Mouse (Mus musculus): ENCODE data around the gene Zfp462. TPM values are rescaled to one million over a fixed set of nuclear protein-coding genes. Genes with fewer than 3 reads are reported as not detected.
"Not testable (repeated sequence)": the region's sequence is repeated elsewhere in the genome, so short reads cannot be mapped to it uniquely, and the experiment has no call there.

The Zfp462 gene
- total RNA-seq, 1 experiment from 2014 or later, result 48.8 TPM

DNA sequence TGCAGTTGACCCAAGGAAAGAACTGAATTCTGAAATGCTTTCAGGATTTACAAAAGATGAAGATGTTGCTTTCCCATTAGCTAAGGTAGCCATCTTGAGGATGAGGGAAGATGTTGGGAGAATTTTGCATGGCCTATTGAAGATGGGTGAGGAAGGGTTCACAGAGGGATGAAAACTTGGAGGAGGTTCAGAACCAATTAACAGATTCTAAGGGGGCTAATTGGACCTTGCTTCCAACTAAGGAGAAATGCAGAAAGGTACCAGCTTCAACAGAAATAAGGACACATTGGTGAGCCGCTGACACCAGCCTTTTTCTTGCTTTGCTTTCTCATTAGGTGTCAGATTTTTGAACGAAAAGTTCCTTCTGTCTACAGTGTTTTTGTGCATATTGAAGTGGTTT, 6.0 kb downstream of the Zfp462 start:
- no peak for DNase-seq

DNA sequence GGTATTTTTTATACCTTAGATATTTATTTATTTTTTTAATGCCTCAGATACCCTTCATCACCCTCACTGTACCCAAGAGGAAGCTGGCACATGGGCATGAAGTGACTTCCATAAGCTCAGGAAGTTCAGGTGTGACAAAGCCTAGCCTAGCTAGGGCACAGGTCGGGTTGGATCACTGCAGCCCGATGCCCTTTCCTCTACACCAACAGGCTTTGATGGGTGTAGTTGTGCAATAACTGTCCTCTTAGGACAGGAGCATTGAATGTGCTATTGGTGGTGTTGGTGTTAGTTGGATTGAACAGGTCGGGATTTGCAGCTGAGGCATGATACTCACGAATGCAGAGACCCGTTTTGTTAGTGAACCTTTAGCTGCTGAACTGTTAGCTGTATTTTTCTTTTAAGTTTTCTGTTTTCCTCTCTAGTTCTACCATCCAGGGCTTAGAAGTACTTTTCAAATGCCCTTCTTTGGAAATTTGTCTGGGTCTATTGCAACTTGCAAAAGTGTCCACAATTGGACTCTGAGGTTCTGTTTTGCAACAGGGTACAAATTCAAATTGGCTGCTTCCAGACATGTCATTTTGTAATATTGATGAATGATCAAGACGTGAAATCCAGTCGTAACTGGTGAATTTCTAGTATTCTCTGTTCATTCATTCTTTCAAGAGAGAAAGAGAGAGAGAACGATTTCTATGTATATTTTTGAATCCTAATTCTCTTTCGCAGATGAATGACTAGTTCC, 9.0 kb downstream of the Zfp462 start:
- DNase-seq, result no peak

DNA sequence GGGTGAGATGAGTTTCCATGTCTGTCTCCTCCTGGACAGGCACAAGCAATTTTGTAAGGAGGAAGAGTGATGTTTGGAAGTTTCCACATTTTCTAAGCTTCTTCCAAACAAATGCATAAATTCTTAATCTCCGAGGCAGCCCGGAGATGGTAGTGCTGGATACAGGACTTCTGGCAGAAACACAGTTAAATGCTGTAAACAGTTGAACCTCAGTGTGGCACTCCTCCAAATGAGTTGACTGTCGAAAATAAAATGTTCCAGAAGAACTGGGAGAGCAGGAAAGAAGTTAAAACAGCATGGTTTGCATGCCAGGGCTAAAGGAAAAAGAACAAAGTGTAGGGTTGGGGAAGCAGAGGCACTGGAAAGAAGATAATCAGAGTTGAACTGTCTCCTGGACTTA, 9.6 kb downstream of the Zfp462 start:
- DNase-seq, result peak; percentile 36

DNA sequence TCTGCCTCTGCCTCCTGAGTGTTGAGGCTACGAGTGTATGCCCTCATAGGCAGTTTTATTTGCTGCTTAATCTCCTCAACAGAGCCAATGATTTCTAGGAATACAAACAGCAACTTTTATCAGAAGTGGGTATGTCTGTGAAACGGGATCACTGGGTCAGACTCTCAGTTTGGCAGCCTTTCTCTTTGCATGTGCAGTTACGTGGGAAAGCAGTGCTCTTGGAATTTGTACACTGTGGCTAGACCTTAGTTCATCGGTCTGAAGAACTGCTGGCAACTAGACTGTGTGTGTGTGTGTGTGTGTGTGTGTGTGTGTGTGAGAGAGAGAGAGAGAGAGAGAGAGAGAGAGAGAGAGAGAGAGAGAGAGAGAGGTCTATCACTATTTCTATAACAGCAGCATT, 15.9 kb downstream of the Zfp462 start:
- peak; percentile 1 for DNase-seq

DNA sequence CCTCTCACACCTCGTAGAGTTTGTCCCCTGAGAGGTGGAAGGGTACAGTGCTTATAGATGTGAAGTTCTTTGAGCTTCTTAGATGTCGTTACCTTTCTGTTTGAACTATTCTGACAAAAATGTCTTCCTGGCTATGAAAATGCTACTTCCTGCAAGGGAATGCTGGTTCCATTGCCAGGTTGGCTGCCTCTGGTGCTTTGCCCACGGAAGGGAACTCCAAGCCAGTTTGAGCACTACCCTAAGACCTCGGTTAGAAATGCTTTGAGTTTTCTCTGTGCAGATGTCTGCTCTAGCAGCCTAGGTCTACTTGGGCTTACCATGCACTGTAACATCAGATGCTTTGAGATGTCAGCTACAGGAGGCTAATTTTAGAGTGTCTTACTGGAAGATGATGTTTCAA, 17.3 kb downstream of the Zfp462 start:
- peak; percentile 1 for DNase-seq

DNA sequence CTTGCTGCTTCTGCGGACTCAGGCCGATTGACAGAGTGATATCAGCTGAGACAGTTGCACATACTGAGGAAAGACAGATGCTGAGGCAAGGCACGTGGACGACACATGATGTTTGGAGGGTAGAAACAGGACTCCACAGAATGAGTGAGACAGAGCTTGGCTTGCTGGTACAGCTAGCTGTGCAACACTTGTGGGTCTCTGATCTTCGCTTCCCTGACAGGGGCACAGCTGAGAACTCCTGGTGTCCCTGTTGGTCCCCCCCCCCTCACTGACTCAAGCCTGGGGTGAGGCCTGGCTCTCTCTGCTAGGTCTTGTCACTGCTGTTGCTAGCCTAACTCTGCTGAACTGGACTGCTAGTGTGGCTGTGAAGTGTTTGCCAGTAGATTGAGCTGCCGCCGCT, 18.7 kb downstream of the Zfp462 start:
- peak; percentile 5 for DNase-seq

DNA sequence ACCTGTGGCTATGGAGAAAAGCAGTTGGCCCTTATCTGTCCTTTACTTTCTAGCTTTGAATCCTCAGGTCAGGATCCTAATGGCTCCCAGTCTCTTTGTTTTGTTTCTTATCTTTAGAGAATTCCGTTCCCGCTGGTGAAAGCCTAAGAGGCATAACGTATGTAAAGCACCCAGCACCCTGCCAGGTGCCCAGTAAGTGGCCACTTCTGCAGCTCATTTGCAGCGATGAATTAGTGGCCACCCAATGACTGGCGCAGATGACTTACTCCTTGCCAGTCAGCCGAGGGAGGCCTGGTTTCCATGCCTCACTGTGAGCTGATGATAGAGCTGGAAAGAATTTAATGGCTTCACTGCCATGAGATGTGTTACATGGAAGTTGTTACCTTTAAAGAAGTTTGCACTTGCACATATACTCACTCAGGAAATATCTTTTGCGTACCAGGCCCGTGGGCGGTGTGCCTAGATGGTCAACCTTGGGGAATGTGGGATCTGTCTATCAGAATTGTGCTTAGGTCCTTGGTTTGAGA, 20.4 kb downstream of the Zfp462 start:
- peak; percentile 24 for DNase-seq

DNA sequence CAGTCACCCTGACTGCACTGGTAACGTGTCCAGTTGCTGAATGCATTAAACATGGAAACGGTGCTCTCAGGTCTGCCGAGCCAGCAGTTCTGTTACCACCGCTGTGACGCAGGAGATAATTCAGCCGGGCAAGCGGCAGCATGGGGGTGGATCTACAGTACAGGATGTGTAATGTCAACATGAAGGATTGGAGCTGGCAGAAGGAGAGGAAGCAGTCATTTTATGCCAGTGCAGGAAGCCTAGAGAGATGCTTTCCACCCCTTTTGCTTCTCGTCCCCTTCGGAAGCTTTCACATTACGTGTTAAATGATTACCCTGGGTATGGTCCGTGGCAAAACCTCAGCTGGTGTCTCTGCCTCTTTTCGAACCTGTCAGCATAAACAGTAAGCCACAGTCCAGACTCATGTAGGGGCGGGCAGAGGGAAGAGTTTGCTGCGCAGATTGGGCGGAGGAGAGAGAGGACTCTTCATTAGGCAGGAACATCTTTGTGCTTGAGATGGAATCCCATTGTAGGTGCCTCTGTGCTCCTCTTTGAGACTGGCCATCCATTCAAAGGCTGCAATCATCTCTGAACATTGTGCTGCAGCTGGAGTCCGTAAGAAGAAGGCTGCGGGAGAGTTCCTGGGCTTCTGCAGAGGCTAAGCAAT, 21.4 kb downstream of the Zfp462 start:
- peak; percentile 82 for DNase-seq

DNA sequence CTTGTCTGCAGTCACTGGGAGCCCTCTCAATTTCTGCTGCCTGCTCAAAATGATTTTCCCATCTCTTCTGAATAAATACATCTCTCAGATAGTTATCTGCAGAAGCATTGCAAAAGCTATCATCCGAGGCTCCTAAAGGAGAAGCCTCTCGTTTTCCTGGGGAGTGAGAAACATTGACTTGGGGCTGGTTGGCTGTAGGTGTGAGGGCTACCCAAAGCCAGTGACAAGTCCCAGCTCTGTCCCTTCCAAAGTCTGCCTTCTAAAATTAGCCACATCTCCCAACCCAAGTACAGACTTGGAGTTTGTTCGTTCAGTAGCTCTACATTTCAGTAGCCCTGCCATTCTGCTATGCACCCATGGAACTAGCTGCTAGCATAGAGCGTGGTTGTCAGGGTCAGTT, 22.3 kb downstream of the Zfp462 start:
- DNase-seq, result no peak

DNA sequence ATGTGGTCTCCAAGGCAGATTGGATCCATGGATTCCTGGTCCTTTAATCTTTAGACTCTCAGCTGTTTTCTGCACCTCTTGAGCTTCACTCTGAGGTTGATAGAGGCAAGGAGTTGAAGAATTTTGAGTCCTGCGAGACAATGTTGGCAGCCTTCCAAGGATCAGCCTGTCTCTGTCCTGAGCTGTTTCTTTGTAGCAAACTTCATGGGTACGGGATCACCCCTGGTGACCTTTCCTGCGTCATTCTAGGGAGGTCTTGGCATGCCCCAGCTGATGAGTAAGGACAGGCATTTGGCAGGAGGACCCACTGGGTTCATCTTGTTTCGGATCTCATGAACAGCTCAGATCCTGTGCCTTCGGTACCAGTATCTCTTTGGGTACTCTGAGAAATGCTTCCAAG, 22.9 kb downstream of the Zfp462 start:
- peak; percentile 84 for DNase-seq

DNA sequence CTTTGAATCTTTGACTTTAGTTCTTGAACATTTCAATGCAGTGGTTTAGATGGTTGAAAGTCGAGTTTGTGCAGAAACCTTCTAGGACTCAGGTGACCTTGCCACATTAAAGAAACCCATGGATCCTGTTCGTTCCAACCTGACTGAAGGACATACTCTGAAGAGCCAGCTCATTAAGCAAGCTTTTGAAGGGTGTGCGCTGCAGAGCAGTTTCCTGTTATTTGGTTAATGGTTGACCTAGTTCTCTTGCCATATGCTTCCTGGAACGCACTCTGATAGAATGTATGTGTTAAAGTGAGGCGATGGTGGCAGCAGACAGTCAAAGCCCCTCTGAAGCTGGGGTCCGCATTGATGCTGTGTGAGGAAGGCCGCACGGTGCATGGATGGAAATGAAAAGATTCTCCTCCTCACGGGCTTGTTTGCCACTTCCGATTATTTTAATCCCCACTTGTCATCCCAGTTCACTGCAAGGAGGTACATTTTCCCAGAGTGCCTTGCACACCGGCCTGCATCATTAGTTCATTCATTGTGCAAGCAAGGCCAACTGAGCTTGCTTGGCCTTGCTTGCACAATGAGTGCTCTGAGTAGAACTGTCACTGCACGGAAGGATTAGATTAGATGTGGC, 24.9 kb downstream of the Zfp462 start:
- no peak for DNase-seq

DNA sequence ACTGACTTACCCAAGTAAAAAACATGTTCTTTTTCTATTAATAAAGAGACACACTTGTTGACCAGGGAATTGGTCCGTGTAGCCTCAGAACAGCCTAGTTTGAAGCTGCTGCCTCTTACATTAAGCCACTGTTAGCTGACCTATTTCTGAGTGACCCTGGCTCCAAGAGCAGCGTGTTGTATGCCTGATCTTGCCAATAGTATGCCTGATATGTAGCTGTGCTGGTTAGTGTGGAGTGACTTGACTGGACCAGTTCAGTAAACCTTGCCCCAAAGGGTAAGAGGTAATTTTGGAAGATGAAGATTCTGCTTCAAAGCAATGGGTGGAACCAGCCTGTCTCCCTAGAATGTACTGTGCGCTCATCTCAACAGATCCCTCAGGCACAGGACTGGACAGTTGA, 26.5 kb downstream of the Zfp462 start:
- no peak for DNase-seq

DNA sequence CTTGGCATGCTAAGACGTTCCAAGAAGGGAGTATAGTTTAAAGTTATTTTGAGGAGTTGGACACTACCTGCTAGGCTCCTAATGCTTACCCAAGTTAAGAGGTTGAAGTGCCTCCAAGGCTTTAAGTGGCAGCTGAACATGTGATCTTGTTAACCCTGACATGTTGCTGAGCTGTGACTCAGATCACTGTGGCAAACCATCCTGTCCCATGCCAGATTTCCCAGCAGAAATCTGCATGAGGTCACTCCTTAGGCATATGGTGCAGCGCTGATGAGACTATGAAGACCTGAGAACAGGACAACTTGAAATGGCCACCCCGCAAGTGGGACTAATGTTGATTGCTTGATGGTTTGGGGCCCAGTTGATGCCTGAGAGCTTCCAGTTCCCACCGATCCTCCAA, 27.2 kb downstream of the Zfp462 start:
- DNase-seq, result peak; percentile 51

DNA sequence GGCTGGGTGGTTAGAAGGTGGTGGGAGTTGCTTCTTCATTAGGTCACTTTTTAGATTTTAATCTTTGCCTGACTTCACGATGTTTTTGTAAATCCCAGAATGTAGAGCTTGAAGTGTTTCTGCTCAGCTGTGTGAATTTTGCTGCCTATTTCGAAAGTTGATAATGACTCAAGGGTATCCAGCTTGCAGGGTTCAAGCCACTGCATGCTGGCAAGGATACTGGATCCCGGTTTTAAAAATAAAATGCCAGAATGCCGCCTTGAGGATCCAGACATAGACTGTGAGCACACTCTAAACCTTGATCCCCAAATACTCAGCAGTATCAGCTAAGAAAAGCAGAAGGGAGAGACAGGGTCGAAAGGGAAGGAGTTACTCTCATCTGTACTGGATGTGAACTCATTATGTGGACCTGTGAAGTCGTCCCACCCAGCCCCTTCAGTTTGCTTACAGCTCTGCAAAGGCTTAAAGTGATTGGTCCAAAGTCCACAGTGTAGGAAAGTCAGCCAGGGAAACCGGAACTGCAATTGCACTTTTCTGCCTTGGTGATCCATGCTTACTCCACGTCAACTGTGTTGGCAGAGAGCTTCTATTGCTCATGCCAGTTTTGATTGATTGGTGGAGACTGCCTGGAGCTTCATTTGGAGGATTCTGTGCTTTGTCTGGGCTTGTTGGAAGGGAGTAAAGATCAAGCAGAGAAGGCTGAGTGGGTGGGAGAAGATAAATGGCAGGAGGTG, 28.1 kb downstream of the Zfp462 start:
- DNase-seq, result peak; percentile 58

DNA sequence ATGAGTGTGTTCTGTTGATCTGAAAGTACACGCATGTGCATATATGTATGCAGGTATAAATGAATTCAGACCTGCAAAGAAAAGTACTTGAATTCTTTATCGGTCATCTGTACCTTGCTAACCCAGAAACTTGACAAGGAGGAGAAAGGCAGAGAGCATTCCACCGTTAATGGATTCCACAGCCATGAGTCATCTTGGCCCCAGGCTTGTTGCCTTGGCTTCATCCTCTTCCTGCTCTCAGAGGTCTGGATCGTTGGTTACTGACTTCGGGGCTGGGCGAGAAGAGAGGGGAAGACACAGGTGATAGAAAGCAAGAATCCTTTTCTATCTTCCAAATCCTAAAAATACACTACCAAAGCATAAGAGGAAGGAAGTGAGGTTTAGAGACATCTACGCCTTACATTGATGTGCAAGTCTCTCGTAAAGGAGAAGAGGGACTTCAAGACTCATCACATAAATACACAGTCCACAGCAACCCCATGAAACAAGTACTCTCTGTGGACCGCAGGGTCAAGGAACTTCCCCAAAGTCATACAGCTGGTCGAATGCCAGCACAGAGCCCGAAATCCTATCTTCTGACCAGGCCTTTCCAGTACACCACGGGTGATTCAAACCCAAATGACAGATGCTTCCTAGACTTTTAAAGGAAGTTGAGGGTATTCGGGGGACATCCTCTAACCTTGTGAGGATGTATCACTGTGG, 35.1 kb downstream of the Zfp462 start:
- peak; percentile 80 for DNase-seq

DNA sequence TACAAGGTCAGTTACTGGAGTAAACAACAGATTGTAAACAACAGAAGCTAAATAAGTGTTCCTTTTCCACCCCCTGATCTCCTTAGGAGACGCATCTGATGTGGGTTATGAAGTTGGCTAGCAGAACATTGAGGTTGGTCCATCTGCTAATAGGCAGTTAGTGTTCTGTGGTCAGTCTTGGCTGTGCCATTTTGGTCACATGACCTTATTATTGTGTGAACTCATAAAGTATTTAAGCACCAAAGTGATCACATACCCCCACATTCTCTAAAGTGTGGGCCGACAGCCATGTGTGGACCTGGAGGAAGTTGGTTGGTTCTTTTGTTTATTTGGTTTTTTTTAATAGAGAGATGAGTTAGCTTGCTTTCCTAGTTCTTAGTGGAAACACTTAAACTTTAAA, 39.7 kb downstream of the Zfp462 start:
- DNase-seq, result no peak

DNA sequence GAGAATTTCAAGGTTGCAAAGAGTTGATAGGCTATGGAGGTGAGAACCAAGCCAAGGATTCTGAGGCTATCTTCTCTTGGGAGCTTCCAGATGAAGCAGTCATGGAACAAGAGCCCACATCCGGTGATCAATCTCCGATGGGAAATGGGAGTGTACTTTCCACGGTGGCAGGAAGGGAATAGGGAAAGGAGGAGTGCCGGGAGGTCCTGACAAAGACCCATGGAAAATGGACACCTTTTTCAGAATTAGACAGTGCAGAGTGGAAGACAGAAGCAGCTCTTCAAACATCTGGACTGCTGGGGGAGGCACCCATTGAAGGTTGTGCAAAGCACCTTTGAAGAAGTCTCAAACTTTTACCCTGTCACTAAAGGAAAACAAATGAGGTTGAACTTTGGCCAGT, 41.8 kb downstream of the Zfp462 start:
- DNase-seq, result no peak

DNA sequence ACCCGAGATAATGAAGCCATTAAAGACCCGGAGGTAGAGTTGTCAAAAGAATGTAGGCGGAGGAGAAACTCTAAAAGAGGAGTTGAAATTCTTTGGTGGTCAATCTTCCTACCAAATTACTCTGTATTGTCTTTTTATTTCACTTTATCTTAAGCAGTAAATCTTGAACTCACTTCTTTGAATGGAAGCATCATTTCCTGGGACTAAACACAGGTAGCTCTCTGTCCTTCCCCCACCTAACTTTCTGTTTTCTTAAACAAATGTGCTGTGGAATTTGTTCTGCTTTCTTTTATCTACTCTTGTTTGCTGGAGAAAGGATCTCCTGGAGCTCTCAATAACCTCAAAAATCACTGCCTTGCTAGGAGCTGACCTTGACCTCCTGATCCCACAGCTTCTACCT, 42.4 kb downstream of the Zfp462 start:
- no peak for DNase-seq

DNA sequence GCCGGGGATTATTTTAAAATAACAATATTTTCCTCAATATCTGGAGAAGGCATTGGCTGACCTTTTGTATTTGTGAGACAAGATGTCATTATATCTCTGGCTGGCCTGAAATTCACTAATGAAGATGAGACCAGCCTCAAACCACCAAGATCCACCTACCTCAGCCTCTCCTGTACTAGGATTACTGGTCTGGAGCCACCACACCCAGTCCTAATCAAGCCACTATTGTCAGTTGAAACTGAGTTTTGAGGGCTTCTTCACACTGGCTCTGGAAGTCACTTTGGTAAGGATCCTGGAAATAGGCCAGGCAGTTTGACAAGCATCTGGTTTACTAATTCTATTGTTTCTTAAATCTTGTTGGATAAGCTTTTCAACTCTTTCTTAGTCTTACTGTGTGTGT, 43.1 kb downstream of the Zfp462 start:
- DNase-seq, result no peak

DNA sequence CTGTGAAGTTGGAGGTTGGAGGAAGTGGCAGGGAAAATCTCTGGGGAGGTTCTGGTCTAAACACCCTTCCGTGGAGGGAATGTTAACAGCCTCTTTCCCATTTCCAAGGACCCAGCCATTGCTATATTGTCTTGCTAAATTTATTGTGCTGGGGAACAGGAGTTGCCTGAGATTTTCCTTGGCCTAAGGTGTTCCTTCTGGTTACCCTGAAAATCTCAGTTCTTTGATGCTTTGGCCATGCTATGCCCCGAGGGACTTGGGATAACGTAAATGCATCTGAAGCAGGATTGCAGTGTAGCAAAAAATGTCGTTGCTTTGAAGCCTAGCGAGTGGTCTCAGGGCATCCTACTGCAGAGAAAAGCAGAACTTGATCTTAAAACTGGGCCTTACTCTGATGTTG, 47.1 kb downstream of the Zfp462 start:
- DNase-seq, result no peak

DNA sequence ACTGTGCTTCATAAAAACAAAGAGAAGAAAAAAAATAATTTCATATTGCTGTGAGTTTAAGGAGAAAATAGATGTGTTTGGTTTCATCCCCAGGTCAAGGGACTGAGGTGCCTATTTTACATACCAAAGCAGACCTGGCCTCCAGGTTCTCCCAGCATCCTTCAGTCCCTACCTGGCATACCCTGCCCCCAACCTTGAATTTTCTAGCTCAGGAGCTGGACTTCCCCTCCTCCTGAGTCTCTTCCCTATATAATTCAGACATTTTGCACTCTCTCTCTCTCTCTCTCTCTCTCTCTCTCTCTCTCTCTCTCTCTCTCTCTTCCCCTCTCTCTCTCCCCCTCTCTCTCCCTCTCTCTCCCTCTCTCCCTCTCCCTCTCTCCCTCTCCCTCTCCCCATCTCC, 48.2 kb downstream of the Zfp462 start:
- DNase-seq, result not testable (repeated sequence)

DNA sequence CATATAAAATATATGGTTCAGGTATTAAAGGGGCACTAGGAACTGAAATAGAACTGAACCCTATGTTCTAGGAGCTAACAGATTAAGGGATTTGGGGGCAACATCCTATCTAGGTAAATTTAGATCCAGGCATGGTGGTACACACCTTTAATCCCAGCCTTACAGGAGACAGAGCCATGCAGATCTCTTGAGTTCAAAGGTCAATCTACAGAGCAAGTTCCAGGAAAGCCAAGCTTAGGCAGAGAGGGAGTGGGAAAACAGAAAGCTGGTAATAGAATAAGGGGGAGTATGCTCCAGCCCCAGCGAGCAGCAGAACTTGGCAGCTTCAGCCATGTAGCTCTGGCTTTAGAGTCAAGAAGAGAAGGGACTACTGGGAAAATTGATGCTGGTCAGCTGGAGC, 50.4 kb downstream of the Zfp462 start:
- DNase-seq, result no peak
